Mouse (Mus musculus): Measurements from ENCODE around the gene Slit3. TPM values are rescaled to one million over a fixed set of nuclear protein-coding genes. Genes with fewer than 3 reads are reported as not detected.

The Slit3 gene
- total RNA-seq, 2 experiments from 2014 or later = 28.7 to 31.3 TPM

Small RNAs within 50 kb of the gene (microRNA-seq; reads per million reads assigned to microRNA genes)
- gene Mir218-2 = 27.6 to 37.2 reads per million in 2 experiments
